Mouse (Mus musculus) liver, embryonic 13.5 days (tissue): ENCODE data around the gene Tbc1d22a. TPM values are rescaled to one million over a fixed set of nuclear protein-coding genes. Genes with fewer than 3 reads are reported as not detected.
A peak's percentile ranks its signal among the peaks of the same experiment; 100 is the strongest.

Experiments used
- ATAC-seq: fragments of 200-750 bp; cut with Nextera tagmentation; 2 replicates; pipeline ENCODE4 v1.8.0; 2017; ENCODE audit warnings: low read depth, mild to moderate bottlenecking, moderate number of reproducible peaks, moderate library complexity
- DNase-seq: peaks from one replicate; pipeline ENCODE4 v3.0.0; 2022
- H3K27ac ChIP-seq: fragments of 300-500 bp; sonication (generic); 2 replicates; pipeline ENCODE4 v1.5.1; 2015; ENCODE audit warnings: moderate library complexity, mild to moderate bottlenecking, inconsistent platforms
- H3K27me3 ChIP-seq: fragments of 300-500 bp; sonication (generic); 2 replicates; pipeline ENCODE4 v1.6.1; 2015; ENCODE audit warnings: mild to moderate bottlenecking, inconsistent platforms
- H3K36me3 ChIP-seq: fragments of 300-500 bp; sonication (generic); 2 replicates; pipeline ENCODE4 v1.6.1; 2015; ENCODE audit warnings: mild to moderate bottlenecking, inconsistent platforms
- H3K4me1 ChIP-seq: fragments of 300-500 bp; sonication (generic); replicated peaks from 2 replicates; pipeline ENCODE4 v1.6.1; 2015; ENCODE audit warnings: inconsistent platforms
- H3K4me2 ChIP-seq: fragments of 300-500 bp; sonication (generic); 2 replicates; pipeline ENCODE4 v1.6.1; 2015; ENCODE audit warnings: inconsistent platforms, mild to moderate bottlenecking, moderate library complexity
- H3K4me3 ChIP-seq: fragments of 300-500 bp; sonication (generic); replicated peaks from 2 replicates; pipeline ENCODE4 v1.5.1; 2015; ENCODE audit warnings: mild to moderate bottlenecking, inconsistent platforms
- H3K9ac ChIP-seq: fragments of 300-500 bp; sonication (generic); 2 replicates; pipeline ENCODE4 v1.6.1; 2015; ENCODE audit warnings: mild to moderate bottlenecking, inconsistent platforms
- H3K9me3 ChIP-seq: fragments of 300-500 bp; sonication (generic); replicated peaks from 2 replicates; pipeline ENCODE4 v1.6.1; 2016; ENCODE audit warnings: inconsistent platforms
- WGBS: fragments of 180-500 bp; shearing (Covaris S2); methylation state at CpG from one replicate; pipeline ENCODE4 v1.1.7; 2015; ENCODE audit not compliant: insufficient replicate concordance; 5-methylcytosine and 5-hydroxymethylcytosine counted together
- polyA plus RNA-seq: library from polyadenylated mRNA; unstranded; fragments of >200 nt; fragmentation: Nextera tagmentation; extraction: Ambion mirVana; gene quantifications from 2 replicates; pipeline ENCODE4 v1.2.1, GENCODE M21; 2015

Gene Tbc1d22a
- polyA plus RNA-seq, 1 experiment from 2014 or later = 7.4 TPM

DNA sequence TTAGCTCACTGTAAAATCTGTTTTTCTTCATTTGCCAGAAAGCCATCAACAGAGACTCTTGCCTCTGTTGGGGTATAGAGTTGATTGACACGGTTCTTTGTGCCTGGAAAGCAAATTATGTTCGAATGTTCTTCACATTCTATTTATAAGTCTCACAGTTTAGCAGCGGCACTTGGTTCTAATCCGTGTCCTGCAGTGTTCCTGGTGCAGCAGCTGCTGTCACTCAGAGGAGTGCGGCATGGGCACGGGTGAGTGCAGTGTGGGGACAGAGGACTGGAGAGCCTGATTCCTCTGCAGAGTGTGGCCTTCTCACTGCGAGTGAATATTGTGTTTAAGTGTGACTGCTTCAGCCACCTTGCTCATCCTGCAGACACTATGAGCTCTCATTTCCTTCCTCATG lies 50.5 kb downstream of the Tbc1d22a start:
- H3K4me1 ChIP-seq = no peaks in the 10 kb centered on the region
- H3K36me3 ChIP-seq = no peaks in the 10 kb centered on the region
- no peak overlapping the region for H3K4me2 ChIP-seq
- H3K4me3 ChIP-seq = no peak overlapping the region
- 64% methylated on average over 7 of the region's 7 CpGs for WGBS
- no peak overlapping the region for H3K9ac ChIP-seq
- H3K9me3 ChIP-seq = no peaks in the 10 kb centered on the region
- ATAC-seq (no peak), DNase-seq (no peak)
- no peak overlapping the region for H3K27ac ChIP-seq
- H3K27me3 ChIP-seq = no peaks in the 10 kb centered on the region

DNA sequence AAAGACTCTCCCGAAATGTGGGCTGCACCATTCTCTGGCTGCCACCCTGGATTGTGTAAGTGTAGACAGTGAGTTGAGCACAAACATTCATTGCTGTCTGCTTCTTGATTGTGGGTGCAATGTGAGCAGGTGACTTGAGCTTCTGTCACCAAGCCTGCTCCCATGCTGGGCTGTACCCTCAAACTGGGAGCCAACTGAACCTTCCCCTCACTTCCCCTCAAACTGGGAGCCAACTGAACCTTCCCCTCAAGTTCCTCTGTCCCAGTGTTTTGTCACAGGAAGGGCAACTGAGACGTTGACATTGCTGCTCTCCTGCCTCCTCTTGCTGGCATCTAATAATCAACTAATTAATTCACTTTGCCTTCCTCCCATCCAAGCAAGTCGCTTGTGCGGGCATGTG lies 52.7 kb downstream of the Tbc1d22a start:
- ATAC-seq (no peak), DNase-seq (no peak)
- Histone ChIP-seq H3K9ac (no peak overlapping the region), H3K36me3 (no peaks in the 10 kb centered on the region), H3K4me2 (no peak overlapping the region), H3K4me1 (no peaks in the 10 kb centered on the region), H3K4me3 (no peak overlapping the region), H3K27me3 (no peaks in the 10 kb centered on the region), H3K27ac (no peak overlapping the region), H3K9me3 (no peaks in the 10 kb centered on the region)
- 68% methylated on average over 4 of the region's 4 CpGs for WGBS

- H3K4me1 ChIP-seq = no peaks in the 10 kb centered on the region
- no peak overlapping the region for H3K27ac ChIP-seq
- no peak overlapping the region for H3K4me3 ChIP-seq
- DNase-seq (no peak), ATAC-seq (no peak)
- no peaks in the 10 kb centered on the region for H3K36me3 ChIP-seq
- no peaks in the 10 kb centered on the region for H3K27me3 ChIP-seq
- H3K9ac ChIP-seq = no peak overlapping the region
- H3K9me3 ChIP-seq = no peaks in the 10 kb centered on the region
- no peak overlapping the region for H3K4me2 ChIP-seq
- WGBS = 68% methylated on average over 1 of the region's 1 CpGs
Observed at GRCm38 (mm10) chr15:86268526-86268925, 54.3 kb downstream of the Tbc1d22a start.

- H3K9ac ChIP-seq = no peak overlapping the region
- no peaks in the 10 kb centered on the region for H3K27me3 ChIP-seq
- no peak overlapping the region for H3K27ac ChIP-seq
- H3K4me2 ChIP-seq = no peak overlapping the region
- DNase-seq (no peak), ATAC-seq (no peak)
- 74% methylated on average over 7 of the region's 7 CpGs for WGBS
- H3K36me3 ChIP-seq = no peaks in the 10 kb centered on the region
- no peaks in the 10 kb centered on the region for H3K9me3 ChIP-seq
- peaks cover 8% of the 10 kb centered on the region for H3K4me1 ChIP-seq
- H3K4me3 ChIP-seq = no peak overlapping the region
Observed at GRCm38 (mm10) chr15:86275754-86276153, 61.5 kb downstream of the Tbc1d22a start.

DNA sequence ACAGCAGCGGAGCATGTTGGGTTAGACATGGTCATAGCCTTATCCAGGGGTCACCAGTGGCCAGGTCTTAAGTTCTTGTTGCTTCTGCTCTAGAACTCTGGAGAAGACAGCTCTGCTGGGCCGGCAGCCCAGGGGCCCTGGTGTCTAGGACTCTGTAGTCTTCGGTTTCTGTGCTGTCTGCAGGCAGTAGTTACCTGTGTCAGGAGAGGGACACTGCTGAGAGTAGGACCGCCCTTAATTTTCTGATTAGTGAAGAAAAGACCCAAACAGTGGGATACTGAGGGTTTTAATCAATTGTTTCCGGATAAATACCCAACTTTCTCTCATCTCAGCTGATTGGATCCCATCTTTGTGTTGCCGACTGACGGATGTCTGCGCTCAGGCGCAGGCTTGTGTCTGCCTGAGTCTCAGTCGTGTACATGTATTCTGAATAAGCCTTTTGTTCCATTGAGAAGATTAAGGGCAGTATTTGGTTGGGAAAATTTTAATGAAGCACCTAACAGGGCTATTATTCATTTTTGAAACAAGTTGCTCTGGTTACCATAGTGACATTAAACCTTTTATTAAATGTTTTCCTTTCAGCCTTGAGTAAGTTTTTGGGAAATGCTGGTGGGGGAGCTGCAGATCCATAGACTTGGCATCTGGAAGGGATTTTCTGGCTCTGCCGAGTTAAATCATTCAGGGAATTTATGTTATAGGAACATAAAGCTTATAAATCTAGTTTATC lies 62.4 kb downstream of the Tbc1d22a start:
- ATAC-seq = 0 out of 2 replicates have a peak, but pooled peaks have one; percentile 6
- Histone ChIP-seq H3K4me3 (no peak overlapping the region), H3K9me3 (no peaks in the 10 kb centered on the region), H3K27ac (no peak overlapping the region), H3K4me2 (no peak overlapping the region), H3K36me3 (no peaks in the 10 kb centered on the region), H3K4me1 (peaks cover 17% of the 10 kb centered on the region), H3K27me3 (no peaks in the 10 kb centered on the region), H3K9ac (no peak overlapping the region)
- DNase-seq = no peak
- 74% methylated on average over 11 of the region's 11 CpGs for WGBS

GRCm38 (mm10) chr15:86277428-86277827 lies 63.2 kb downstream of the Tbc1d22a start:
- DNase-seq (no peak), ATAC-seq (no peak)
- Histone ChIP-seq H3K27me3 (no peaks in the 10 kb centered on the region), H3K36me3 (no peaks in the 10 kb centered on the region), H3K9ac (no peak overlapping the region), H3K9me3 (no peaks in the 10 kb centered on the region), H3K4me1 (peaks cover 17% of the 10 kb centered on the region), H3K4me3 (no peak overlapping the region), H3K4me2 (no peak overlapping the region), H3K27ac (no peak overlapping the region)
- 63% methylated on average over 15 of the region's 15 CpGs for WGBS

GRCm38 (mm10) chr15:86279059-86279974 lies 65.1 kb downstream of the Tbc1d22a start:
- H3K9me3 ChIP-seq = no peaks in the 10 kb centered on the region
- no peak overlapping the region for H3K27ac ChIP-seq
- ATAC-seq (no peak), DNase-seq (no peak)
- 74% methylated on average over 14 of the region's 14 CpGs for WGBS
- H3K9ac ChIP-seq = no peak overlapping the region
- H3K27me3 ChIP-seq = no peaks in the 10 kb centered on the region
- H3K4me3 ChIP-seq = no peak overlapping the region
- H3K4me2 ChIP-seq = no peak overlapping the region
- peaks cover 17% of the 10 kb centered on the region for H3K4me1 ChIP-seq
- no peaks in the 10 kb centered on the region for H3K36me3 ChIP-seq

GRCm38 (mm10) chr15:86280137-86280536 lies 65.9 kb downstream of the Tbc1d22a start:
- no peaks in the 10 kb centered on the region for H3K36me3 ChIP-seq
- H3K9me3 ChIP-seq = no peaks in the 10 kb centered on the region
- H3K27ac ChIP-seq = no peak overlapping the region
- H3K9ac ChIP-seq = no peak overlapping the region
- H3K4me3 ChIP-seq = no peak overlapping the region
- peaks cover 17% of the 10 kb centered on the region for H3K4me1 ChIP-seq
- 61% methylated on average over 4 of the region's 4 CpGs for WGBS
- no peak for ATAC-seq
- no peaks in the 10 kb centered on the region for H3K27me3 ChIP-seq
- DNase-seq = no peak
- H3K4me2 ChIP-seq = no peak overlapping the region

- no peak for DNase-seq
- no peak overlapping the region for H3K4me2 ChIP-seq
- no peak overlapping the region for H3K4me3 ChIP-seq
- peaks cover 10% of the 10 kb centered on the region for H3K4me1 ChIP-seq
- H3K9ac ChIP-seq = no peak overlapping the region
- no peaks in the 10 kb centered on the region for H3K9me3 ChIP-seq
- no peaks in the 10 kb centered on the region for H3K36me3 ChIP-seq
- H3K27ac ChIP-seq = no peak overlapping the region
- WGBS = 69% methylated on average over 1 of the region's 1 CpGs
- no peaks in the 10 kb centered on the region for H3K27me3 ChIP-seq
- no peak for ATAC-seq
Observed at GRCm38 (mm10) chr15:86283238-86283637, 69.0 kb downstream of the Tbc1d22a start.

- no peak overlapping the region for H3K9ac ChIP-seq
- ATAC-seq (no peak), DNase-seq (no peak)
- H3K27me3 ChIP-seq = no peaks in the 10 kb centered on the region
- H3K4me3 ChIP-seq = no peak overlapping the region
- H3K4me2 ChIP-seq = no peak overlapping the region
- no peaks in the 10 kb centered on the region for H3K9me3 ChIP-seq
- H3K4me1 ChIP-seq = peaks cover 10% of the 10 kb centered on the region
- H3K27ac ChIP-seq = no peak overlapping the region
- WGBS = 47% methylated on average over 2 of the region's 2 CpGs
- no peaks in the 10 kb centered on the region for H3K36me3 ChIP-seq
Observed at GRCm38 (mm10) chr15:86285296-86285695, 71.0 kb downstream of the Tbc1d22a start.

GRCm38 (mm10) chr15:86290074-86290473 lies 75.8 kb downstream of the Tbc1d22a start:
- no peak overlapping the region for H3K27ac ChIP-seq
- 0 out of 2 replicates have a peak, but pooled peaks cover 8% of the 10 kb centered on the region for H3K4me1 ChIP-seq
- H3K9ac ChIP-seq = no peak overlapping the region
- no peak overlapping the region for H3K4me3 ChIP-seq
- no peak for ATAC-seq
- WGBS = 70% methylated on average over 3 of the region's 3 CpGs
- H3K9me3 ChIP-seq = no peaks in the 10 kb centered on the region
- DNase-seq = no peak
- H3K27me3 ChIP-seq = no peaks in the 10 kb centered on the region
- no peaks in the 10 kb centered on the region for H3K36me3 ChIP-seq
- H3K4me2 ChIP-seq = no peak overlapping the region
